Mouse (Mus musculus) cerebellum, adult 9-10 months (tissue): ENCODE measurements around the gene Smoc1.

ENCODE experiments used
- DNase-seq: peaks from one replicate; pipeline ENCODE4 v3.0.0; 2022

Smoc1 gene

DNA sequence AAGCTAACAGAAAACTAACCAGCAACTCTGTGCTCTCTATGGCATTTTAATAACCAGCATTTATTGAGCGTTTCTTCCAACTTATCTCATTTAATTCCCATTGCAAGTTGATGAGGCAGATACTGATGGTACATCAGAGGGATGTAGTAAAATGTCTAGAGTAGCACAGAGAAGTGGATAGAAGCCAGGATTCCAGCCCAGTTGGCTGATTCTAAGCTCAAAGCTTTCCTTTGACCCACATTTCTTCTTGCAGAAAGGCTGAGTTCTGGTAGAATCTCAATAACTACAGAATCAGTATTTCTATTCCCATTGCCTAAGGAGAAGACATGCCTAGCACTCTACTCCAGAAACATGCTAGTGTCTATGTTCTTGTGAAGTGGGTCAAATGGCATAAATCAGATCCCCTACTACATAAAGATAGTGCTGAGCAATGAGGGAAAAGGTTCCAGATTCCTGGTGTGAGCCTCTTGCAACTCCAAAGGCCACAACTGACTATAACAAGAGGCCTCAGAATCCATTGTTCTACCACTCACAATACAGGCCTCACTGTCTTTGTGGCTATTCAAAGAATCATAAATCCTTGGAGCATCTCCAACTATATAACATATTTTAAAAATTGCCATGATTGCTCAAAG lies 207.3 kb downstream of the Smoc1 start:
- DNase-seq, result no peak

DNA sequence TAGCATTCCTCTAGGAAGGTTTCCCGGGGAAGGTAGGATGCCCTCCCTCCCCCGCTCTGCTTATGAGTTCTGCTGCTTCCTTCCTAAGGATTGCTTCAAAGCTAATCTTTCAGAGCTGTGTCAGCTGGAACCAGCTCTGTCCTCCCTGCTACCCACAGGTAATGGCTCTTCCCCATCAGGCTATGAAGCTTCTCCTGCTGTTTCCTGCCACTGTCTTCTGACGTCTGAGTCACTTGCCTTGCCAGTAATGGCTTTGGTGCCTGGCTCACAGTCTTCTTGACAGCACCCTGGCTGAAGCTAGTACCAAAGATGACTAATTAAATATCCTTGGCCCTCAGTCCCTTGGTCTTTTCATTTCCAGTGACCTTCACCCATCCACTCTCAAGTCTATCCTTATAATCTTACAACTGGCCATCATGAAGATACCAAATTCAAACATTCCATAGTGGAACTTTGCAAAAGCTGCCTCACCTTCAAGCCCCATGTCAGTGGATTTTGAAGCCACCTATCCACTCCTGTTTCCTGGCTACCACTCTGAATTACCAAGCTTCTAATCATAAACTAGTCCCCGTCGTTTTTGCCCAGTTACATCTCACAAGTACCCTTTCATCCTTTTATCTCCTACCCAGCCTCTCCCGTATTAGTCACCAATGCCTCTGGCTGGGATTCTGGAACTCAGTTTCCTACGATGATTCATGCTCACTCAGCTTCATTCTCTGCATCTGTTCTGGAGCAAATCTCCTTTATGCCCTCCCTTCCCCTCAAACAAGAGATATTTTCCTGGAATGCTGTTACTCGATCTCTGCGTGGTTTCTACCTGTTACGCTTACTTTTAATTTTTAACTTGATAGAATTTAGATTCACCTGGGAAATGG lies 209.1 kb downstream of the Smoc1 start:
- DNase-seq, result no peak
